Mouse (Mus musculus) monocyte, adult 2 months (primary cell): ENCODE measurements around the gene Snx11.
A peak's percentile ranks its signal among the peaks of the same experiment; 100 is the strongest.
"Not testable (repeated sequence)": the region's sequence is repeated elsewhere in the genome, so short reads cannot be mapped to it uniquely, and the experiment has no call there.

ENCODE experiments used
- DNase-seq, 2 experiments: peaks; one replicate each; pipeline ENCODE4 v3.0.0; 2022; ENCODE audit warnings: low spot score in 2 of 2, low read depth in 1 of 2

The Snx11 gene

DNA sequence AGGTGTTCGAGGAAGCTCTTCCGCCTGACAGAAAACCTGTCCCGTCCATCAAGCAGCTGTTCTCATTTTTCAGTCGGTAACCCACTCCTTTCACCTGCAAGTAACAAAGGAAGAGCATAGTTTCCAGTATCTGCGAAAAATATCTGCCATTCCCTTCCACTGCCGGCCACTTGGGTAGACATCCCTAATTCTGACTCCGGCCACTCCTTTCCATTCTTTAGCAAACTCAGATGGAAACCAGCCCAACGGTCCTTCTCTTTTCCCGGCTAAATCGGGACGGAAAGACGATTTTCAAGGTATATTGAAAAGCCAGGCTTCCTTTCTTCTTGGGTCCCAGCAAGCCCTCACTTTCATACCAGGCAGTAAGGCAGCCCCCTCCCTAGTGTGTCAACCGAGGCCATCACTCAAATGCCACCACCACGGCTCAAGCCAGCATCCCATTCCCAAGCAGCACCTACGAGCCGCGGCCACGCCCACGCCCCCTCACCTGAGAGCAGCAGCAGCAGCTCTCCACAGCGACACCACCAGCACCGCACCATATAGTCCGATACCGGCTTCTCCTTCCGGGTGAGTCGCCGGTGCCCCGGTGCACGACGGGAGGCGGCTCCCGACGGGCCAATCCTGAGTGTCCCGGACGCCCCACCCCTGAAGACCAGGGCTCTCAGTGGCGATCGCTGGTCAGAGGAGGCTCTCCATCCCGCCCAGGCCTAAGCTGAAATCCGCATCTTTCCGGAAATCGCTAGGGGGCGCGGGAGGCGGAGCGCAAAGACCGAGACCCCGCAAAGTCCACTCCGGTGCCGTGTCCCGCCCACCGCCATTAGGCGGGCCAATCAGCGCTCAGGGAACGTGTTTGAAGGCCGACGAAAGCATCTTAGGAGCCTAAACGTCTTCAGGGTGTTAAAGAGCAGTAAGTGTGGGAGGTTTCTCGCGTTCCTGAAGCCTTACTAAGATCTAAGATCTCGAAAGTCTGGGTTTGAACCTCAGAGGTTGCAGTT is at the start of gene Snx11:
TSS of gene Snx11 (minus strand) at position 592 of the 995 bp plus-strand sequence.
- peak; percentile 99 for DNase-seq

DNA sequence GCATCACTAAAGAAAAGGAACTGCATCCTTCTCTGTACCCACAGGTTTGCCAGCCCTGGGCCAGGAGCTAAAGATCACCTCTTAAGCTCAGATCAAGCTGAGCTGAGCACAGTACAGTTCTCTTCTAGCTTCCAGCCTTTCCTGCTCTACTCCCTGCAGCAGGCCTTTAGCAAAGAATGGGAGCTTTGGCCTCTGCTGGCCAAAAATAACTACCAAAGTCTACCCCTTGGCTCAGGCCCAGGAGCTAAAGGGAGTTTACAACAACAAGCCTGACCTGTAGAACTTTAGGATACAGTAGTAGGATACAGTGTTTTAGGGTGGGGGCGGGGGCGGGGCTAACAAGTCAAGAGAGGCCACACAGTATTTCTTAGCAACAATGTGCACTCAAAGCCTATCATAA is 49.1 kb upstream of the Snx11 start:
- DNase-seq = no peak

DNA sequence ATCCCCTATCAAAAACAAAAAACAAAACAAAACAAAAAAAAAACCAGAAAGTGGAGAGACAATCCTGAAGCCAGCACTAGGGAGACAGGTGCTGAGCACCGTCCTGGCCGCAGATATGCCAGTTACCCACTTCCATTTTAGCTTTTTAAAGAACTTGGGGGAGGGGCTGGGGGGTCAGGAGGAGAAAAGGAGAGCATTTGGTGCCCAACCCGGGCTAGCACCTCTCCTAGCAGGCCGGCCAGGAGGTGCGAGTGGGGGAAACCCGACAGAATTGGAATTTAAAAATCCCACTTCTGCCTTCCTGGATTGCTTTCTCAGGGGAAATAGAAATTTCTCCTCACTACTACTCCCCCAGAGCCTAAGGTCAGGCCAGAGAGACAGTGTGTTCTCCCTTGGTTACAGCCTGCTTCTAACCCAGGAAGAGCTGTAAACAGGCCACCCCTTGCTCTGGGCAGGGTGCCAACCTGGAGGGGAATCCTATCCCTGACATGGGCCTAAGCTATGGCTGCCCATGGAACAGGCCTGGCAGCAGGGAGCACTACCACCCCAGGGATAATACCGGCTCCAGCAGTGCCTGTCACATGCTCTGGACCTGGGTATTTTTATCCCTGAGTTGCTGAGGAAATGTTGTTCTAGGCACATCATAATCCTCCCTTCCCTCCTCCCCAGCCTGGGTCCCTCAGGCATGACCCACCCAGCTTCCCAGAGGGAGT is 47.6 kb upstream of the Snx11 start:
- DNase-seq = no peak

DNA sequence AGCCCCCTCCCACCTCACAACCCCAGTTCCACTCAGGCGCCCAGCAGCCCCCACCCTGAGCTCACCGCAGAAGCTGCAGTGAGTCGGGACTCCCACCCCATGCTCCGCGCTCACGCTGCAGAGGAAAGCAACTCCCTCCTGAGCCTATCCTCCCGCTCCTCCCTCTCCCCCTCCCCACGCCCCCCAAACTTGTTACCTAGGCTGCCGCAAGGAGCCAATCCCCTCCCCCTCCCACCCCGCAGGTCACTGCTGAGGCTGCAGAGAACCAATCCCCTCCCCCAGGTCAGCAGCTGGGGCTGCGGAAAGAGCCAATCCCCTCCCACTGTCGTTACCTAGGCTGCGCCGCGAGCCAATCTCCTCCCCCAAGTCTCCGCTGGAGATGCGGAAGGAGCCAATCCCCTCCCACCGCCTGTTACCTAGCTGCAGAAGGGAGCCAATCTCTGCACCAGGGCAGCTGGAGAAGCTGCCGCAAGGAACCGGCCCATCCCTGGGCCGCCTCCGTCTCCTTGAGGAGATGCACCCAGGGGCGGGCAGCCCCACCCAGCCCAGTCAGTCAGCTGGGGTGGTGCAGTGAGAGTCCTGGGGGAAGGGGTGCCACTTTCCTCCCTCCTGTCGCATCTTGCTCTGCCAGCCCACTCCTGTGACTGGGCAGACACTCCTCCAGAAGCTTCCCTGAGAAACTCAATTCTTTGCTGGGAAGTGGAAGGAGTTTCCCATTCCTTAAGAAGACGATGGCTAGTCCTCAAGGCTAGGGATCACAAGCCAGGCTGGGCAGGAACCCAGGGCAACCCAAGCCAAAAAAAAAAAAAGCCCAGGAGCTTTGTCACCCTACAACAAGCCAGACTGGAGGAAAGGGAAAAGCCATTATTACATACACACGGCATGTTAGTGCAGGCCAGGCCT is 46.8 kb upstream of the Snx11 start:
- DNase-seq = peak; percentile 27 to 67

DNA sequence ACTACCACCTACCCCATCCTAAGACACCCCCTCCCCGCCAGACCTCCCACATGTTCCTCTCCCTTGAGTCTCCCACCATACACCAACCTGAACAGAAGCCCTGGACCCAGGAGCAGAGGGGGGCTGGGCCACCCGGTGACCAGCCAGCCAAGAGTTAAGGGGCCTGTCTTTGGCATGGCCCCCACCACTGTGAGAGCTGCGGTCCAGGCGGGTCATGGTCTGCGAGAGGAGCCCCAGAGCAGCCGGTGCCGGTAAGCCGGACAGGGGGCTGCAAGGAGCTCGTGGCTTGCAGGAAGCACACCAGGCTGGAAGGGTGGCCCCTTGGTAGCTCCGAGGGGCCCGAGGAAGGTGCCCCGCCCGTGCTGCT is 46.1 kb upstream of the Snx11 start:
- no peak for DNase-seq

DNA sequence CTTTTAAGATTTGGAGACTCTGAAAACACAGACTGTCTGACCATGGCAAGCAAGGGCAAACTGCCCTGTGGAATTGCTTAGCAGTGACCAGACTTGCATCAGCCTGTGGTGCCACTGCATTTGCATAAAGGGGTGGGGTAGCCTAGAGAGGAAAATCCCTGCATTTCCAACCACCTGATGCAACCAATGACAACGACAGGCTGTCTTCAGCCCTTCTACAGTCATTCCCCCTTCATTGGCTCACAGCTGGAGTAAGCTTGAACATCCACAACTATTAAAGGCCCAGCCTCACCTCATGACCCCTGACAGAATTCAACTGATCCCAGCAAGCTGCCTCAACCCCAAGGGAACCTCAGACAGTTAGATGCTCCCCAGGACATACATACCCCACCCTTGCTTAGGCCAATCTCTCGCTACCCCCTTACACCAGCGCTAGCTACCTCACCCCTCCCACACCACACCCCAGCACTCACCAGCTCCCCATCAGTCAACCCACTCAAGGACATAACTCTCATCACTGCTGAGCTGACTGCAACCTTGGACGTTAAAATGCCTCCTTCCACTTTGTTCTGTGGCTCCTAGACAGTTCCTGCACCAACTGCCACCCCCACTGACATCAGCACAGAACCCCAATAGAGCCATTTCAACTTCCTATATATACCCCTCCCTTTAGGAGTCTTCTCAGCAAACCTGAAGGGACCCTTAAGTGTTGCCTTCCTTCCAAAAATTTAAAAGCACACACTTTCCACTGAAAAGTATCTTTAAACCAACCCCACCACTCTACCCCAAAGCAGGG is 45.5 kb upstream of the Snx11 start:
- DNase-seq = peak in 1 of 2 experiments; percentile 35

DNA sequence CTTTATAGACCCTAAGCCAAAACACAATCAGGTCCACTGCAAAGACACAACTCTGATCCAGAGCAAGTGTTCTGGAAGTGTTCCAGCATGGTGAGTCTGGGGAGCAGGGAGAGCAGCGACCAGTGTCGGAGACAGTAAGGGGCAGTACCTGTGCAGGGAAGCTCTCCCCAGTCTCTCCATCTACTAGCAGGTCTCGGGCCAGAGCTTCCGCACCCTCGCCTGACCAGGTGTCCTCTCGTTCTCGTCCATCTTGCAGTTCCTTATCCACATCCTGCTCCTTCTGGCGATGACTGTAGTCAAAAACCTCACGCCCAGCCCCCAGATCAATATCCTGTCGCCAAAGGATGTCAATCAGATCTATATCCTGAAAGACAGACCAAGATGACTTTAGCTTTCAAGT is 44.6 kb upstream of the Snx11 start:
- DNase-seq = no peak

DNA sequence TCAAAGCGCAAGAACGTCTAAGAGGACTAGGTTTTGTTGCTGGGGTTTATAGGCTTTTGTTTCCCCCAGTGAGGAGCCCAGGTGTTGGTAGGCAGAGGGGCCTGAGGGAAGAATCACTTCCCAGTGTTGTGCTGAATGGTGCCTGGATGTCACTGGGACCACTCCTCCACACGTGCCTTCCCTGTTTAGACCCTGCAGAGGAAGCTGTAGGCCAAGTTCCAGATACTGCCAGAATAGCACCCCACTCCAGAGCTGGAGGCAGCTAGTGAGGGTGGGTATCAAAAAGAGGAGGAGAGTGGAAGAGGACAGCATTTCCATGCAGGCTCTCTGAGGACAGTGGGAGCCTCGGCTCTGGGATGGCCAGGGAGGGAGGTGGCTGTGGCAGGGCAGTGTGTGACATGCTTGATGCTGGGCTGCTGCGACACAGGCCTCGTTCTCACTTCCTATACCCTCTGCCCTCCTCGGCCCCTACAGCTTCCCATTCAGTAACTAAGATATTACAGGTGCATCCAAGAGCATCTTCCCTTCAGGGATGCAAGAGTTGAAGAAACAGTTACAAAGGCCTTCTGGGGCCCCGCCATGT is 40.9 kb upstream of the Snx11 start:
- DNase-seq = no peak

DNA sequence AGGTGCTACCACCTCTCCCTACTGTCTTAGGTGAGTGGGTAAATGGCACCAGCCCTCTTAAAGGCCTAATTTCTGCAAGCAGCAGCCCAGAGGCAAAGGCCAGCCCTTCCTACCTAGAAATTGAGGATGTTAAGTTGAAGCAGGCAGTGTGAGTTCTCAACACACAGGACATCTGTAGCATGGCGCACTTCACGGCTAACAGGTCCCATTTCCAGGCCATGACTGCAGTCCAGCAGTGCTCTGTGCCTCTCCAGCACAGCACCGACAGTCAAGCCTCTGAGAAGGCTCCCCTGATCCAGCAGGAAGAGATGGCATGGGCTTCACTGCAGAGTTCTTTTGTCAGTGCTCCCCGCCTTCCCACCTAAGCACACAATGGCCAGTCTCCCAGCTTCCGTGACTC is 39.6 kb upstream of the Snx11 start:
- DNase-seq = no peak

DNA sequence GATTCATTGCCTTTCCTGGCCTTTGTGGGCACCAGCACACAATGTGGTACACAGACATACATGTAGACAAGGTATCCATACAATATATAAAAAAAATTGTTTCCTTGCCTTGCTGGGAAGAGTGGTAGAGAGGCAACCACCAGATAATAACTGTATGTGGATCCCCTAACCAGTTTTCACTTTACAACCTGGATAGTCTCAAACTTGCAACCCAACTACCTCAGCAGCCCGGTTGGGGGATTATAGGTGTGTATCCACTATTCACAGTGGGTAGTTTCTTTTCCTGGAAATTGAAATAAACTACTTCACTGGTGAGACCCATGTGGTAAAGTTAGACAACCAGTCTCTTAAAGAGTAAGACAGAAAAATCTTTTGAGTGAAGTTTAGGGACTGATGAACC is 39.1 kb upstream of the Snx11 start:
- DNase-seq = no peak

DNA sequence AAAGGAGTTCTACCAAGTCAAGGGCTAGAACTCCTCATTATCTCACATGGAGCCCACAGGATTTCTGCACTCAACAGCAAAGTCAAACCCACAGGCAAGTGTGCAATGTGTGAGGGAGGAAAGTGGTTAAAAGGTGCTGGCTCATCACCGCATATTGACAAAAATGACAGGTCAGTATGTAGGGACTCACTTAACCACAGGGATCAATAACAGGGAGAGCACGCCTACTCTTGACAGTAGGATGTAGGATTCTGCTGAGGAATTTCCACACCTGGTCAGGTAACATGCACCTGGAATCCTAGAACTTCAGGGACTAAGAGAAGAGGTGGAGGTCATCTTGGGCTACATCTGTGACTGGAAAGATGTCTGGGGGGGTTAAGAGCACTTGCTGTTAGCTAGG is 38.5 kb upstream of the Snx11 start:
- no peak for DNase-seq

DNA sequence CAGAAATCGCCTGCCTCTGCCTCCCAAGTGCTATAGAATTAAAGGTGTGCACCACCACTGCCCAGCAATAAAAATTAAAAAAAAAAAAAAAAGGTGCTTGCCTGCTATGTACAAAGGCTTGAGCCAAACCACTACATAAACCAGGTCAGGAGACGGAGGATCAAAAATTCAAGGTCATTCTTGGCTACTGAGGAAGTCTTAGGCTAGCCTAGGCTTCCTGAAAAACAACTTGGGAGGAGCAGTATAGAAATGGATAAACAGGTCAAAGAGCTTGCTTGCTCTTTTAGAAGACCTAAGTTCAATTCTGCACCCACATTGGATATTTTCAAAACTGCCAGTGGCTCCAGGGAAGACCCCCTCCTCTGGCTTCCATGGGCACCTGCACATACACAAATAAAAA is 37.1 kb upstream of the Snx11 start:
- DNase-seq = no peak

DNA sequence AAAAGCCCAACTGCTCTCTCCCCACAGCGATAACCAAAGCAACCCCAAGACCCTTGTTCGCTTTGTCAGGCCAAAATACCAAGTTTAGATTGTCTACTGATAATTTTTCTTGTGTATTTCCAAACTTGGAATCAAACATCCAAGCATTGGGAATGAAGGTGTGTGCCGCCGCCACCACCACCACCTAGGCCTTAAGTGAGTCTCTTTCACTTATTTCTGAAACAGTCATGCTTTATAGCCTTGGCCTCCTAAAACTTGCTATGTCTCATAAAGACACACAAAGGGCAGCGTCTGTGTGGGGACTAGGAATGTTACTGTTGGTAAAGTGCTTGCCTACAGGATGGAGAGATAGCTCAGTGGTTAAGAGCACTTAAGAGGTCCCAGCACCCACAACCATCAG is 36.6 kb upstream of the Snx11 start:
- DNase-seq = no peak

DNA sequence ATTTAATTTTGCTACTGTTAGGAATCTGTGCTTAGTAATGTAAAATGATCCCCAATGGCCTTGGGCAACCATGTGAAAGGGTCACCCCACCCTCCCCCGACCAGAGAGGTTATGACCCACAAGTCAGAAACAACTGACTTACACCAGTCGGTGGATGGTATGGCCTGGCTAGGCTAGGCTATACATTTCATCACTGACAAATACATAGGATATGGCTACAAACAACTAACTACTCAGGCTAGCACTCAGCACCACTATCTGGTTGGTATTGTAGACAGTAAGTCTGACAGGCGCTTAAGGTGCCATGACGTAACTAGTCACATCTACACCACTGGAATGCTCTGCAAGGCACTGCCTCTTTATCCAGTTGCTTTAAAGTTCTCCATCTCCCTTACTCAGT is 36.1 kb upstream of the Snx11 start:
- no peak for DNase-seq

DNA sequence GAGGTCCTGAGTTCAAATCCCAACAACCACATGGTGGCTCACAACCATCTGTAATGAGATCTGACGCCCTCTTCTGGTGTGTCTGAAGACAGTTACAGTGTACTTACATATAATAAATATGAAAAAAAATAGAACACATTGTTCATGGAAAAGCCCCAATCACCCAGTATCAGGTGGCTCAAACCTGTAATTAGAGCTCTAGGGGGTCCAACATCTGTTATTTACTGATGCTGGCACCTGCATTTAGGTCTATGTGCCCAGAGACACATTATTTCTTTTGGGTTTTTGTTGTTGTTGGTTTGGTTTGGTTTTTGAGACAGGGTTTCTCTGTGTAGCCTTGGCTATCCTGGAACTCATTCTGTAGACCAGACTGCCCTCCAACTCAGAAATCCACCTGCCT is 33.8 kb upstream of the Snx11 start:
- not testable (repeated sequence) for DNase-seq

DNA sequence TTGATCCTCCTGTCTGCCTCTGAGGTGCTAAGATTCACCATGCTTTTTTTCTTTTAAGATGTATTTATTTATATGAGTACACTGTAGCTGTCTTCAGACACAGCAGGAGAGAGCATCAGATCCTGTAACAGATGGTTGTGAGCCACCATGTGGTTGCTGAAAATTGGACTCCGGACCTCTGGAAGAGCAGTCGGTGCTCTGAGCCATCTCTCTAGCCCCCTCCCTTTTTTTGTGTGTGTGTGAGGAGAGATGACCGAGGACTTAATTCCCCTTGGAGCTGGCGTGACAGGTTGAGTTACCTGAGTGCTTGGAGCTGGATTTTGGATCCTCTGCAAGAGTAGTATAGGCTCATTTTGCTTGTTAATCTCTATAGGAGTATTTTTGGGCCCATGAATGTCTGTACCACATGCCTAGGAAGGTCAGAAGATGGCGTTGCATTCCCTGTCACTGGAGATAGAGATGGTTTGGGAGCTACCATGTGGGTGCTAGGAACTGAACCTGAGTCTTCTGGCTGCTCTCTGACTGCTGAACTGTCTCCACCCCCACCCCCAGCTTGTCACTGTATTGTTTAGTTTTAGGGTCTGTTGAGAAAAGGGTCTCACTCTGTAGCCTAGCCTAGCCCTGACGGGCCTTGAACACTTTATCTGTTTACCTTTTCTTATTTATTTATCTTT is 32.3 kb upstream of the Snx11 start:
- DNase-seq = no peak

DNA sequence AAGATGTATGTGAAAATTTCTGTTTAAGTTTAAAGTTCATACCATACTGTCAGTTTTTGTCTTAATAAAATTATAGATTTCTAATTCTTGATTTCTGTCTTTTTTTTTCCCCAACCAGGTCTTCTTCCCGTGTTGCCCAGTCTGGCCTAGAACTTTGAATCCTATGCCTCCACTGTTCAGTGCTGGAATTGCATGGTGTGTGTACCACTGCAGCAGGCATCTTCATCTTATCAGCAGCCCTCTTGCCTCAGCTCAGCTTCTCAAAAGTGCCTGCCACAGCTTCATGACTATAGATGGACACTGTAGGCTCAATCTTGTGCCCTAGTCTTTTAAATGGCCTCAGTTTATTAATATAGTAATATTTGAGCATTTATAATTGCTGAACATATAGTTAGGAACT is 30.7 kb upstream of the Snx11 start:
- DNase-seq = no peak

DNA sequence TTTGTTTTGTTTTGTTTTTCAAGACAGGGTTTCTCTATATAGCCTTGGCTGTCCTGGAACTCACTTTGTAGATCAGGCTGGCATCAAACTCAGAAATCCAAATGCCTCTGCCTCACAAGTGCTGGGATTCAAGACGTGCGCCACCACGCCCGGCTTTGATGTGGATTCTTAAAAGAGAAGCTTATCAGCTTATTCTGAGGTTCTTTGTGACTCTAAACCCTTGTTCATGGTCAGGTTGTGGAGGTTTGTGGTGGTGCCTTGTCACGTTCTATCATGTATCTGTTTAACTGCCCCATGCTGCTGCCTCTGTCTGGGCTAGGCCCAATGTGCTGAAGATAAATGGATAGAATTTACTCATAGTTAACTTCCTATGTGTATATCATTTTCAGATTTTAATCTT is 28.2 kb upstream of the Snx11 start:
- no peak for DNase-seq

DNA sequence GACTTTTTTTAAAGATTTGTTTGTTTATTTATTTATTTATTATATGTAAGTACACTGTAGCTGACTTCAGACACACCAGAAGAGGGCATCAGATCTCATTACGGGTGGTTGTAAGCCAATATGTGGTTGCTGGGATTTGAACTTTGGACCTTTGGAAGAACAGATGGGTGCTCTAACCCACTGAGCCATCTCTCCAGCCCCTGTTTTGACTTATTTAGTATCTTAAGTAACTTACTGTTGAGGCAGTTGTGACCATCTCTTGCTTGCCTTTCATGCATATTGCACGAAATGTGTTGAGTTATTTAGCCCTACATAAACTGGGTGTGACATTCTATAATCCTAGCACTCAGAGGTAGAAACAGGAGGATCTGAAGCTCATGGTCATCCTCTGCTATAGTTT is 22.2 kb upstream of the Snx11 start:
- no peak for DNase-seq

DNA sequence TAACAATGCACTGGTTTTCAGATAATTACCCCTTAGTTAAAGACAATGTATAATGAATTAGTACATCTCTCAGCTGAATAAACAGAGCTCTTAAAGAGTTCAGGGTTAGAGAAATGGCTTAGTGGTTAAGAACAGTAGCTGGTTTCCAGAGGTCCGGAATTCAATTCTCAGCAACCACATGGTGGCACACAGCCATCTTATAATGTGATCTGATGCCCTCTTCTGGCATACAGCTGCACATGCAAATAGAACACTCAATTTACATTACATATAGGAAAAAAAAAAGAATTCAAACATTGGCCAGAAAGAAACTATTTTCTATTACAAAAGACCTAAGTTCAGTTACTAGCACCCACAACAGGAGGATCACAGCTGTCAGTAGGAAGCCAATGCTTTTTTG is 19.2 kb upstream of the Snx11 start:
- DNase-seq = no peak
